Mouse (Mus musculus): ENCODE data around the gene Gadd45b. TPM values are rescaled to one million over a fixed set of nuclear protein-coding genes. Genes with fewer than 3 reads are reported as not detected.

Gene Gadd45b
- polyA plus RNA-seq, 1 experiment from 2014 or later: 16.1 TPM

DNA sequence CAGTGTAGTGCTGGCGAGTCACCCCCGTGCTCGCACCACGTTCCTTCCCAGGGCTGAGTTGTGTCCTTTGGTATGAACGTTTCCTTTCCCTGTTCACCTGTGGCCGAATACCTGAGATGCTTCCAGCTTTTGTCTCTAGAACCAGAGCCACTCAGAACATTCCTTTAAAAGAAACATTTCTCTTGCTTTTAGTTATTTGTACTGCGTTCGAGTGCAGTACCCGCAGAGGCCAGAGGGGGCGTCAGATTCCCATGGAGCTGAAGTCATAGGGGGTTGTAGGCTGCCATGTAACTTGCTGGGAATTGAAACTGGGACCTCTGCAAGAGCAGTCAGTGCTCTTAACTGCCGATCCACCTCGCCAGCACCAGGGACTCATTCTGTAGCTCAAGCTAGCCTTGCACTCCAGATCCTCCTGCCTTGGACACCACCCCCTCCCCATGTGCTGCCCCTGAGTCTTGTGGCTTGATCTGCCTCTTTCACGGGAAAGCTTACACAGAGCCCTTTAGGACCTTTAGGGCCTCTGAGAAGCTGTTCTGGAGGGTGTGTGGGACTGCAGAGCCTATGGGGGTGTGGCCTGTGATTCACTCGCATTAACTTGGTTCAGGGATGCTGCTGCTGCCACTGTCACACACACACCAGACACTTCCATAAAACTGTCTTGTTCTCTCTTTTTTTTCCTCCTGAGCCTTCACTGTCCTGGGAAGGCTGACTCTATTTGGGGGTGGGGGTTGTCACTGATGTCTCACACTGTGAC, 17.0 kb downstream of the Gadd45b start:
- 65% methylated on average over 14 of the region's 14 CpGs for WGBS
- Histone ChIP-seq H3K27ac (ENCODE audit: low read depth, low read length) (no peak overlapping the region), H3K4me1 (ENCODE audit: control insufficient read depth, insufficient read depth, low read length) (peaks cover 25% of the 10 kb centered on the region; the same call in 1 of the 2 replicates), H3K4me3 (ENCODE audit: low read length) (no peak overlapping the region), H3K4me2 (replicated peaks; ENCODE audit: low read depth, low read length) (no peak overlapping the region), H3K9ac (ENCODE audit: low read depth, low read length) (no peak overlapping the region), H3K36me3 (ENCODE audit: control insufficient read depth, insufficient read depth, low read length) (no peaks in the 10 kb centered on the region), H3K9me3 (ENCODE audit: control insufficient read depth, low read length) (no peaks in the 10 kb centered on the region), H3K27me3 (ENCODE audit: control insufficient read depth, insufficient read depth, low read length) (no peaks in the 10 kb centered on the region)
- ATAC-seq (ENCODE audit: low FRiP score, low TSS enrichment): no peak

DNA sequence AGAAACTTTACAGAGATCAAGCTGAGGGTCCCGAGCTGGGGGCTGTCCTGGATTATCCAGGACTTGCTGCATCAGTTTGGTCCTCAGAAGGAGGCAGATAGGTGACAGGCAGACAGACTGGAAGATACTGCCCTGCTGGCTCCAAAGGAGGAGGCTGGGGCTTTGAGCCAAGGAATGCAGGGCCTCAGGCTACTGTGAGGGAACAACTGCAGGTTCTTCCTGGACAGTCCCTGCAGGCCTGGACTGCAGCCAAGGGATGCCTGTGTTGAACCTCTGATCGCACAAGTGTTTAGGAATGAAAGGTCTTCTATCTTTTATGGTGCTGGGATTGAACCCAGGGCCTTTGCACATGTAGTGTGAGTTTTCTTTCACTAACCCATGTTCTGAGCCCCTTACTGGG, 17.9 kb downstream of the Gadd45b start:
- WGBS: 57% methylated on average over 2 of the region's 2 CpGs
- Histone ChIP-seq H3K36me3 (ENCODE audit: control insufficient read depth, insufficient read depth, low read length) (no peaks in the 10 kb centered on the region), H3K9ac (ENCODE audit: low read depth, low read length) (no peak overlapping the region), H3K4me1 (ENCODE audit: control insufficient read depth, insufficient read depth, low read length) (peaks cover 24% of the 10 kb centered on the region; the same call in 1 of the 2 replicates), H3K27ac (ENCODE audit: low read depth, low read length) (no peak overlapping the region), H3K27me3 (ENCODE audit: control insufficient read depth, insufficient read depth, low read length) (no peaks in the 10 kb centered on the region), H3K4me3 (ENCODE audit: low read length) (no peak overlapping the region), H3K9me3 (ENCODE audit: control insufficient read depth, low read length) (no peaks in the 10 kb centered on the region), H3K4me2 (replicated peaks; ENCODE audit: low read depth, low read length) (no peak overlapping the region)
- no peak for ATAC-seq (ENCODE audit: low FRiP score, low TSS enrichment)

DNA sequence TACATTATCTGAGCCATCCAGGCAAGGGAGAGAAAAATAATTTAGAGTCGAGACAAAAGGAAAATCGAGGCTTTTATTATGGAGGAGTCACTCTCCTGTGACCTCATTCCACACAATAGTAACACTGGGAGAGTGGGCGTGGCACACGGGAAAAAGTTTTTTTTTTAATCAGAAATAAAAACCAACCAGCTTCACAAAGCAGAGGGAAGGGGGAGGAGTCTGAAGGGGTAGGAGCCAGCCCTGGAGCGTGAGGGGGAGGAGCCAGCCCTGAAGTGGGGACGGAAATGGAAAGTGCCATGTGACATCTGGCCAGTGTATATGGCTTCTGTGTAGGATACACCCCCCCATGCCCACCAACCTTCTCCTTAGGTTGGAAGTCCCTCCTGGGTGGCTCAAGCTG, 18.7 kb downstream of the Gadd45b start:
- no peaks in the 10 kb centered on the region for H3K27me3 ChIP-seq (ENCODE audit: control insufficient read depth, insufficient read depth, low read length)
- H3K4me2 ChIP-seq (replicated peaks; ENCODE audit: low read depth, low read length): no peak overlapping the region
- no peaks in the 10 kb centered on the region for H3K9me3 ChIP-seq (ENCODE audit: control insufficient read depth, low read length)
- H3K4me1 ChIP-seq (ENCODE audit: control insufficient read depth, insufficient read depth, low read length): peaks cover 16% of the 10 kb centered on the region; the same call in 1 of the 2 replicates
- H3K4me3 ChIP-seq (ENCODE audit: low read length): no peak overlapping the region
- H3K9ac ChIP-seq (ENCODE audit: low read depth, low read length): no peak overlapping the region
- no peaks in the 10 kb centered on the region for H3K36me3 ChIP-seq (ENCODE audit: control insufficient read depth, insufficient read depth, low read length)
- WGBS: 30% methylated on average over 6 of the region's 6 CpGs
- no peak overlapping the region for H3K27ac ChIP-seq (ENCODE audit: low read depth, low read length)
- no peak; the same call in 1 of the 2 replicates for ATAC-seq (ENCODE audit: low FRiP score, low TSS enrichment)

DNA sequence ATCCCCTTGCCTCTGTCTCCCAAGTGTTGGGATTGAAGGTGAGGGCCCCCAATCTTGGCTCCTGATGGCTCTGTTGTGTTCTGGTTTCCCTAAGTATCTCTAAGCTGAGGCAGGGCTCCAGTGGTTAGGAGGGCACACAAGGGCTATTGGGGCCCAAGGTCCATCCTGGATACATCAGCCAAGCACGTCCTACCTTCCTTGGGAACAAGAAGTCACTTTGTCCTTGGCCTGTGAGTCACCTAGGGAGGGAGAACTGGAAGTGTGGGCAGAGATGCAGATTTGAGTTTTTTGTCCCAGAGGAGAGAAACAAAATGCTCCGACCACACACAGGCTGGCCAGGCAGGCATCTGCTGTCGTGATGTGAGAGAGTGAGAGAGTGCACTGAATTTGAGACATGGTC, 19.2 kb downstream of the Gadd45b start:
- WGBS: 64% methylated on average over 3 of the region's 3 CpGs
- H3K27ac ChIP-seq (ENCODE audit: low read depth, low read length): no peak overlapping the region
- ATAC-seq (ENCODE audit: low FRiP score, low TSS enrichment): no peak

DNA sequence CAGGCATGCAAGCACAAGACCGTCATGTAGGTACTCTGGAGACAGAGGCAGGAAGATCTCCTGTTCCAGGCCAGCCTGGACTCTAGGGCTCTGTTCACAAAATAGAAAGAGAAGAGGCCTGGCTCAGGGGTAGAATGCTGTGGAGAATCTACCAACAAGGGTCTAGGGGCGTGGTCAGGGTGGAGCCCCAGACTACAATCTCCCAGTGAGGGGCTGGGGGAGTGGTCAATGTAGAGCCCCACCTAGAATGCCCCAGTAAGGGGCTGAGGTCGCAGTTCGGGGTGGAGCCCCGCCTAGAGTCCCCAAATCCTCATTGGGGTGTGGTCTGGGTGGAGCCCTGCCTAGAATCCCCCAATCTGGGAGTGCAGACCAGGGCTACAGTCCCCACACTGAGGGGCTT, 20.4 kb downstream of the Gadd45b start:
- ATAC-seq (ENCODE audit: low FRiP score, low TSS enrichment): no peak
- Histone ChIP-seq H3K27me3 (ENCODE audit: control insufficient read depth, insufficient read depth, low read length) (no peaks in the 10 kb centered on the region), H3K4me3 (ENCODE audit: low read length) (no peak overlapping the region), H3K9ac (ENCODE audit: low read depth, low read length) (no peak overlapping the region), H3K4me2 (replicated peaks; ENCODE audit: low read depth, low read length) (no peak overlapping the region), H3K4me1 (ENCODE audit: control insufficient read depth, insufficient read depth, low read length) (peaks cover 19% of the 10 kb centered on the region), H3K27ac (ENCODE audit: low read depth, low read length) (no peak overlapping the region), H3K9me3 (ENCODE audit: control insufficient read depth, low read length) (no peaks in the 10 kb centered on the region), H3K36me3 (ENCODE audit: control insufficient read depth, insufficient read depth, low read length) (no peaks in the 10 kb centered on the region)
- 29% methylated on average over 5 of the region's 5 CpGs for WGBS

More for the DNA sequence above, 19.2 kb downstream of the Gadd45b start:
- H3K4me1 ChIP-seq (ENCODE audit: control insufficient read depth, insufficient read depth, low read length): peaks cover 15% of the 10 kb centered on the region; the same call in 1 of the 2 replicates
- H3K27me3 ChIP-seq (ENCODE audit: control insufficient read depth, insufficient read depth, low read length): no peaks in the 10 kb centered on the region
- H3K36me3 ChIP-seq (ENCODE audit: control insufficient read depth, insufficient read depth, low read length): no peaks in the 10 kb centered on the region
- no peak overlapping the region for H3K4me2 ChIP-seq (replicated peaks; ENCODE audit: low read depth, low read length)
- H3K4me3 ChIP-seq (ENCODE audit: low read length): no peak overlapping the region
- H3K9ac ChIP-seq (ENCODE audit: low read depth, low read length): no peak overlapping the region
- no peaks in the 10 kb centered on the region for H3K9me3 ChIP-seq (ENCODE audit: control insufficient read depth, low read length)

DNA sequence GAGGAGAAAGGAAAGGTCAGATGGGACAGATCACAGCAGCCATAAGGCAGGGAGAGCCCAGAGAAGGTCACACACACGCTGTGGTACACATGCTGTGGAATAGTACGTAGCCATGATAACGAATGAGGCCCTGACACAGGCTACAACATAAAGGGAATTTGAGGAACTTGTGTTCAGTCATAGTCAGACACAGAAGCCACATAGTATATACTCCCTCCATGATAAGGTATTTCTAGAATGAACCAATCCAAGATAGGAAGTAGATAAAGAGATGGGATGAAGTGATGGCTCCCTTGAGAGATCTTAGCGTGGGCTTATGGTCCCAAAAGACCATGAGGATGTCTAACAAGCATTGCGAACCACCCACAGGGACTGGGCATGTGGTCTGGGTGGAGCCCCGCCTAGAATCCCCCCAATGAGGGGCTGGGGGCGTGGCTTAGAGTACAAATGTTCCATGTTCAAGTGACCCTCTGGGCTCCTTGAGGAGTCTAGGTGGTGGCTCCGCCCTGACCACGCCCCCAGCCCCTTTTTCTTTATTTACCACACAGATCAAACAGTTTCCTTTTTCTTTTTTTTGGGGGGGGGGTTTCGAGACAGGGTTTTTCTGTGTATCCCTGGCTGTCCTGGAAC, 22.0 kb downstream of the Gadd45b start:
- 86% methylated on average over 10 of the region's 10 CpGs for WGBS
- Histone ChIP-seq H3K4me1 (ENCODE audit: control insufficient read depth, insufficient read depth, low read length) (peaks cover 22% of the 10 kb centered on the region), H3K27ac (ENCODE audit: low read depth, low read length) (no peak overlapping the region), H3K4me2 (replicated peaks; ENCODE audit: low read depth, low read length) (no peak overlapping the region), H3K9ac (ENCODE audit: low read depth, low read length) (no peak overlapping the region), H3K4me3 (ENCODE audit: low read length) (no peak overlapping the region), H3K36me3 (ENCODE audit: control insufficient read depth, insufficient read depth, low read length) (no peaks in the 10 kb centered on the region), H3K9me3 (ENCODE audit: control insufficient read depth, low read length) (no peaks in the 10 kb centered on the region), H3K27me3 (ENCODE audit: control insufficient read depth, insufficient read depth, low read length) (no peaks in the 10 kb centered on the region)
- ATAC-seq (ENCODE audit: low FRiP score, low TSS enrichment): no peak

DNA sequence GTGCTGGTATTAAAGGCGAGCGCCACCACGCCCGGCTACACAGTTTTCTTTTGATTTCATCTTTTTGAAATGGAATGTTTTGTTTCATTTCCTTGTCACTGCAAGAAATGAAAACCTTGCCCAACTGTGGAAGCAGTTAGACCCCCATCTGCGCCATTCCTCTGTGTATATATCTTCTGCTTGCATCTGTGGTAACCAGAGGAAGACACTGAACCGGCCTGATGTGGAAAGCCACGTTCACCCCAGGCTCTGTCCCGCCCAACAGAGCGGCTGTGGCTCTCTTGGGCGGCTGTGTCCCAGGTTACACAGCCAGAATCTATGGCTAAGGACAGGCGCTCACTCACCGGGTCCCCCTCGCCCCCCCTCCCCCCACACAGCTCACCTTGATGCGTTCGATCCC, 22.6 kb downstream of the Gadd45b start:
- WGBS: 76% methylated on average over 15 of the region's 15 CpGs
- H3K4me2 ChIP-seq (replicated peaks; ENCODE audit: low read depth, low read length): no peak overlapping the region
- no peak overlapping the region for H3K9ac ChIP-seq (ENCODE audit: low read depth, low read length)

DNA sequence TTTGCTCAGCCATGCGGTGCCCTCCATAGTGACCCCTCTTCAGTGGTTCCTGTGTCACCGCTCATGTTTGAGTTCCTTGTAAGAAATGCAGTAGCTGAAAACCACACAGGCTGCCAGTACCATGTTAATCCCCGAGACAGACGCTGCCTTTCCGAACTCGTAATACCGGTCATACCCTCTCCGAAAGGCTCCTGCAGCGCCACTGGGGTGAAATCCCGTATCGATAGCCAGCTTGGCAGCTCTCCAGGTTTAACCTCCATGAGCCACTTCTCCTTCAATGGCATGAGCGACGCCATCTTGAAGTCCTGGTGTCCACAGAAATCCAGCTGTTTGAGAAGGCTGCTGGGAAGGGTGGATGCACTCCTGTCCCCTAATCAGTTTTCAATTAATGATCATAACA, 24.5 kb downstream of the Gadd45b start:
- H3K27ac ChIP-seq (ENCODE audit: low read depth, low read length): no peak overlapping the region
- no peak overlapping the region for H3K9ac ChIP-seq (ENCODE audit: low read depth, low read length)
- no peak for ATAC-seq (ENCODE audit: low FRiP score, low TSS enrichment)
- no peaks in the 10 kb centered on the region for H3K27me3 ChIP-seq (ENCODE audit: control insufficient read depth, insufficient read depth, low read length)
- H3K4me3 ChIP-seq (ENCODE audit: low read length): no peak overlapping the region
- H3K4me1 ChIP-seq (ENCODE audit: control insufficient read depth, insufficient read depth, low read length): peaks cover 7% of the 10 kb centered on the region
- H3K4me2 ChIP-seq (replicated peaks; ENCODE audit: low read depth, low read length): no peak overlapping the region
- 79% methylated on average over 13 of the region's 13 CpGs for WGBS
- no peaks in the 10 kb centered on the region for H3K9me3 ChIP-seq (ENCODE audit: control insufficient read depth, low read length)
- H3K36me3 ChIP-seq (ENCODE audit: control insufficient read depth, insufficient read depth, low read length): no peaks in the 10 kb centered on the region

More for the DNA sequence above, 22.6 kb downstream of the Gadd45b start:
- no peaks in the 10 kb centered on the region for H3K36me3 ChIP-seq (ENCODE audit: control insufficient read depth, insufficient read depth, low read length)
- H3K4me1 ChIP-seq (ENCODE audit: control insufficient read depth, insufficient read depth, low read length): peaks cover 16% of the 10 kb centered on the region
- H3K27ac ChIP-seq (ENCODE audit: low read depth, low read length): no peak overlapping the region
- ATAC-seq (ENCODE audit: low FRiP score, low TSS enrichment): no peak
- no peak overlapping the region for H3K4me3 ChIP-seq (ENCODE audit: low read length)
- H3K9me3 ChIP-seq (ENCODE audit: control insufficient read depth, low read length): no peaks in the 10 kb centered on the region
- H3K27me3 ChIP-seq (ENCODE audit: control insufficient read depth, insufficient read depth, low read length): no peaks in the 10 kb centered on the region

DNA sequence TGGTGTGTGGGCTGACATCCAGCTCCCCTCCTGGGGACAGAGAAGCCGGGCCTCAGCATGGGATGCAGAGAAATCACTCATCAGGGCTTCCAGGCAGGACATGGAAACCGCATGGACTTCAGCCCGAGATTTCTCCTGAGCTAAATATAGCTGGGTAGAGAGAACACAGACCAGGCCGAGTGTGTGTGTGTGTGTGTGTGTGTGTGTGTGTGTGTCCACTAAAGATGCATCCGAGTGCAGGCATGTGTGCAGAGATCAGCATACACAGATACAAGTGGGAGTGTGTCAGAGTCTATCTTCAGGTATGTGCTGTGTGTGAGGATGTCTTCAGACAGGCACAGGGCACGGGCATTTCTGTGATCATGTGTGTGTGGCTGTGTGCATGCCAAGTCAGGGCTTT, 25.0 kb downstream of the Gadd45b start:
- H3K9ac ChIP-seq (ENCODE audit: low read depth, low read length): no peak overlapping the region
- H3K27me3 ChIP-seq (ENCODE audit: control insufficient read depth, insufficient read depth, low read length): no peaks in the 10 kb centered on the region
- no peaks in the 10 kb centered on the region for H3K9me3 ChIP-seq (ENCODE audit: control insufficient read depth, low read length)
- peaks cover 7% of the 10 kb centered on the region for H3K4me1 ChIP-seq (ENCODE audit: control insufficient read depth, insufficient read depth, low read length)
- WGBS: 69% methylated on average over 6 of the region's 6 CpGs
- ATAC-seq (ENCODE audit: low FRiP score, low TSS enrichment): no peak; the same call in 1 of the 2 replicates
- H3K4me3 ChIP-seq (ENCODE audit: low read length): no peak overlapping the region
- no peak overlapping the region for H3K27ac ChIP-seq (ENCODE audit: low read depth, low read length)
- H3K36me3 ChIP-seq (ENCODE audit: control insufficient read depth, insufficient read depth, low read length): no peaks in the 10 kb centered on the region
- no peak overlapping the region for H3K4me2 ChIP-seq (replicated peaks; ENCODE audit: low read depth, low read length)
